Mouse (Mus musculus) gastrocnemius, adult 2 months (tissue): Measurements from ENCODE around the gene Depdc1b. TPM values are rescaled to one million over a fixed set of nuclear protein-coding genes. Genes with fewer than 3 reads are reported as not detected.

Experiments
- DNase-seq: peaks from one replicate; pipeline ENCODE4 v3.0.0; 2022
- H3K27ac ChIP-seq: fragments of 200-600 bp; 2 replicates; pipeline ENCODE4 v1.8.1; 2022; ENCODE audit warnings: mild to moderate bottlenecking
- H3K4me3 ChIP-seq: fragments of 200-600 bp; 2 replicates; pipeline ENCODE4 v1.8.1; 2022; ENCODE audit warnings: mild to moderate bottlenecking, moderate library complexity
- CTCF ChIP-seq: fragments of 200-600 bp; IDR thresholded peaks from 2 replicates; pipeline ENCODE4 v1.8.1; 2022; ENCODE audit warnings: antibody characterized with exemption, mild to moderate bottlenecking, moderate library complexity
- intact Hi-C: fragments of 180-260 bp; cut with DNase I; formaldehyde crosslinking; loops from one replicate; pipeline ENCODE4 v1.15.1; 2025
- total RNA-seq, 2 experiments: library from RNA; stranded (reverse); gene quantifications; 2 replicates each; pipeline ENCODE4 v1.2.3; 2021

The Depdc1b gene
- total RNA-seq, 2 experiments from 2014 or later, result not detected

- intact Hi-C loops, result no loop called here
These were observed 122.9 kb downstream of the Depdc1b start for GRCm38 (mm10) chr13:108439012-108439411.

GRCm38 (mm10) chr13:108448348-108448931, 132.3 kb downstream of the Depdc1b start:
- DNase-seq, result no peak
- TF ChIP-seq CTCF, result no peak
- H3K4me3 ChIP-seq, result no peak overlapping the region
- H3K27ac ChIP-seq, result no peak overlapping the region
- intact Hi-C loops, result no loop called here

More at GRCm38 (mm10) chr13:108439012-108439411, 122.9 kb downstream of the Depdc1b start:
- no peak for DNase-seq
- no peak overlapping the region for H3K4me3 ChIP-seq
- H3K27ac ChIP-seq, result no peak overlapping the region
- TF ChIP-seq CTCF, result no peak

GRCm38 (mm10) chr13:108449116-108450097, 133.3 kb downstream of the Depdc1b start, which contains the start of gene Pde4d:
Gene Pde4d, plus strand, starts transcription at chr13:108449948.
- TF ChIP-seq CTCF, result no peak
- Histone ChIP-seq H3K4me3 (no peak within 1 kb of the TSS), H3K27ac (no peak within 1 kb of the TSS)
- DNase-seq, result no peak
- intact Hi-C loops, result no loop called here

- TF ChIP-seq CTCF, result no peak
- H3K27ac ChIP-seq, result no peak overlapping the region
- no peak overlapping the region for H3K4me3 ChIP-seq
- intact Hi-C loops, result no loop called here
- DNase-seq, result no peak
These were observed 135.0 kb downstream of the Depdc1b start for GRCm38 (mm10) chr13:108451122-108451521.

- no peak for DNase-seq
- TF ChIP-seq CTCF, result no peak
- no peak overlapping the region for H3K27ac ChIP-seq
These were observed 137.2 kb downstream of the Depdc1b start for GRCm38 (mm10) chr13:108453064-108453919.

More at GRCm38 (mm10) chr13:108453064-108453919, 137.2 kb downstream of the Depdc1b start:
- intact Hi-C loops, result no loop called here
- H3K4me3 ChIP-seq, result no peak overlapping the region

Other genes starting within 250 kb of the Depdc1b start
- 10 to 100 TPM; 13.4 to 20.2 TPM for gene Ndufaf2, start 157.7 kb upstream of the Depdc1b start, total RNA-seq
- 1 to 10 TPM; 5.4 to 6.0 TPM for gene Ercc8, start 157.6 kb upstream of the Depdc1b start, total RNA-seq
- gene Elovl7, start 101.9 kb upstream of the Depdc1b start, total RNA-seq, result under 1 TPM; 0.08 to 0.18 TPM
- gene Pde4d, start 133.6 kb downstream of the Depdc1b start, total RNA-seq, result 100 to 1,000 TPM; 239 to 330 TPM